In genomic region chr14:101468143-101468542, GRCm38 (mm10) we compare ENCODE assay signal across 23 mouse cellular contexts.
DNase-seq lines count a peak whose midpoint lies in the region; ATAC-seq and TF ChIP-seq lines count a peak whose summit lies in the region.
"Had no signal": no experiment of that assay in that cellular context is flagged by ENCODE, and none has a peak within 500 bp of the region (broad histone marks: within the 10 kb centered on the region; RNA-seq: fewer than 3 reads in every experiment).

No protein-coding gene starts in this region.

- in situ Hi-C loops in CH12.LX (cut with MboI; ENCODE audit: low pct_ligation_motif_present, low pct_unique_long_range_greater_than_20kb, low sequenced_read_pairs) = no loop called here

- no peaks in the 10 kb centered on the region for H3K79me2 ChIP-seq in CH12.LX (replicated peaks; ENCODE audit: control insufficient read depth, extremely low read depth, insufficient read depth, poor library complexity, severe bottlenecking)

- H3K27me3 ChIP-seq in CH12.LX (replicated peaks) = no peaks in the 10 kb centered on the region
- H3K27me3 ChIP-seq in hindbrain, embryonic 10.5 days (ENCODE audit: insufficient read depth, poor library complexity, severe bottlenecking) = no peaks in the 10 kb centered on the region
- H3K27me3 ChIP-seq: embryonic facial prominence, embryonic 13.5 days; embryonic facial prominence, embryonic 15.5 days; forebrain, embryonic 12.5 days; Patski had no signal

- no peak overlapping the region for H3K27ac ChIP-seq in CH12.LX (ENCODE audit: insufficient read depth, low read depth)
- no peak overlapping the region for H3K27ac ChIP-seq in hindbrain, embryonic 10.5 days
- H3K27ac ChIP-seq: embryonic facial prominence, embryonic 13.5 days; embryonic facial prominence, embryonic 15.5 days; forebrain, embryonic 10.5 days; forebrain, embryonic 12.5 days had no signal

- TF ChIP-seq RAD21 in CH12.LX (IDR thresholded peaks at IDR 0.05; ENCODE audit: low read depth, low read length) = no peak

- ATAC-seq in granulocyte monocyte progenitor cell, adult 5-6 weeks (replicated peaks; ENCODE audit: poor library complexity, severe bottlenecking) = peak; percentile 58; the same call in 1 of the 2 replicates
- peak; percentile 44 for ATAC-seq in megakaryocyte progenitor cell, adult 5-6 weeks (replicated peaks; ENCODE audit: poor library complexity)
- no peak for ATAC-seq in cerebellum, adult (ENCODE audit: insufficient number of reproducible peaks, low FRiP score, low TSS enrichment)
- ATAC-seq: Patski had no signal

- 89% methylated on average over 4 of the region's 4 CpGs for WGBS in hindbrain, embryonic 10.5 days

- peak; percentile 58 for DNase-seq in A20 (ENCODE audit: low read depth, low spot score)
- no peak for DNase-seq in CH12.LX (ENCODE audit: extremely low read depth)
- DNase-seq in hindbrain, embryonic 10.5 days (ENCODE audit: low spot score) = no peak
- DNase-seq in ovary, postnatal 10 days (ENCODE audit: low spot score) = no peak
- DNase-seq: adrenal gland, adult 2 months; adrenal gland, postnatal 10 days; adrenal gland, postnatal 36 days; cerebellum, adult 11 months; cerebellum, adult 18-20 months; cerebellum, adult 8-10 months; cerebellum, adult 9-11 months; cerebellum, postnatal 14 days; cerebellum, postnatal 36 days; embryo, embryonic 11 days had no signal

- TF ChIP-seq CTCF in CH12.LX (conservative IDR thresholded peaks at IDR 0.05 in 1 of 2, IDR thresholded peaks at IDR 0.05 in 1 of 2; ENCODE audit: low read depth in 2 of 2, low read length in 2 of 2) = no peak

- H3K9ac ChIP-seq in CH12.LX (ENCODE audit: insufficient read depth, low read depth) = no peak overlapping the region
- H3K9ac ChIP-seq: embryonic facial prominence, embryonic 13.5 days; embryonic facial prominence, embryonic 15.5 days; forebrain, embryonic 12.5 days had no signal

- no peaks in the 10 kb centered on the region for H3K9me3 ChIP-seq in CH12.LX (replicated peaks; ENCODE audit: low read length)
- H3K9me3 ChIP-seq in hindbrain, embryonic 10.5 days = no peaks in the 10 kb centered on the region
- H3K9me3 ChIP-seq: embryonic facial prominence, embryonic 13.5 days; embryonic facial prominence, embryonic 15.5 days; forebrain, embryonic 10.5 days; forebrain, embryonic 12.5 days had no signal

- peaks cover 0 to 76% of the 10 kb centered on the region in 2 experiments for H3K36me3 ChIP-seq in CH12.LX (replicated peaks in 1 of 2; ENCODE audit: control insufficient read depth in 1 of 2, insufficient read depth in 1 of 2, low read length in 1 of 2)
- H3K36me3 ChIP-seq in hindbrain, embryonic 10.5 days = no peaks in the 10 kb centered on the region
- H3K36me3 ChIP-seq: embryonic facial prominence, embryonic 13.5 days; embryonic facial prominence, embryonic 15.5 days; forebrain, embryonic 10.5 days; forebrain, embryonic 12.5 days had no signal

- TF ChIP-seq POLR2A in CH12.LX (IDR thresholded peaks at IDR 0.05; ENCODE audit: low read depth, low read length) = no peak

- no peak overlapping the region for H3K4me3 ChIP-seq in CH12.LX (replicated peaks in 1 of 3; ENCODE audit: low read depth in 2 of 3, low read length in 2 of 3, poor library complexity in 1 of 3)
- H3K4me3 ChIP-seq in hindbrain, embryonic 10.5 days = no peak overlapping the region
- H3K4me3 ChIP-seq: embryonic facial prominence, embryonic 13.5 days; embryonic facial prominence, embryonic 15.5 days; erythroblast, embryonic 14.5 days; forebrain, embryonic 10.5 days; forebrain, embryonic 12.5 days had no signal

- TF ChIP-seq EP300 in CH12.LX (IDR thresholded peaks at IDR 0.05; ENCODE audit: low read length) = no peak

- peaks cover 5 to 36% of the 10 kb centered on the region in 2 experiments for H3K4me1 ChIP-seq in CH12.LX (ENCODE audit: control insufficient read depth in 1 of 2, insufficient read depth in 2 of 2)
- no peaks in the 10 kb centered on the region for H3K4me1 ChIP-seq in hindbrain, embryonic 10.5 days (replicated peaks)
- H3K4me1 ChIP-seq: embryonic facial prominence, embryonic 13.5 days; embryonic facial prominence, embryonic 15.5 days; forebrain, embryonic 10.5 days; forebrain, embryonic 12.5 days had no signal

- dilution Hi-C loops in CH12.LX (cut with MboI; ENCODE audit: extremely low pct_ligation_motif_present, extremely low pct_unique_long_range_greater_than_20kb, low sequenced_read_pairs) = no loop called here

- no peak overlapping the region for H3K4me2 ChIP-seq in CH12.LX (ENCODE audit: insufficient read depth, low read depth, poor library complexity, severe bottlenecking)
- H3K4me2 ChIP-seq: embryonic facial prominence, embryonic 13.5 days; embryonic facial prominence, embryonic 15.5 days; forebrain, embryonic 12.5 days had no signal

TF ChIP-seq in CH12.LX, 34 proteins besides CTCF, POLR2A, EP300 and RAD21:
- TF ChIP-seq IRF4 (IDR thresholded peaks at IDR 0.05; ENCODE audit: low read depth, low read length) = no peak
- peak; percentile 74 for TF ChIP-seq NRF1 (IDR thresholded peaks at IDR 0.05; ENCODE audit: low read depth, low read length)
